8 mouse cellular contexts compared by ENCODE assay signal in genomic region chr5:122372878-122373277, GRCm38 (mm10). TPM values are rescaled to one million over a fixed set of nuclear protein-coding genes. Genes with fewer than 3 reads are reported as not detected.
DNase-seq lines count a peak whose midpoint lies in the region; ATAC-seq and TF ChIP-seq lines count a peak whose summit lies in the region.

No protein-coding gene starts in this region.

- H3K4me2 ChIP-seq in liver, embryonic 11.5 days, result peak overlapping the region; percentile 72

- no peak for TF ChIP-seq POLR2A in thymus, adult 2 months (IDR thresholded peaks at IDR 0.05; ENCODE audit: control insufficient read depth, extremely low read depth, insufficient read depth, low read length, poor library complexity)

- 4% methylated on average over 5 of the region's 5 CpGs for WGBS in thymus, adult 2 months
- 4% methylated on average over 5 of the region's 5 CpGs for WGBS in liver, embryonic 11.5 days

- H3K27ac ChIP-seq in thymus, adult 2 months (ENCODE audit: control insufficient read depth, insufficient read depth, low read length), result peak overlapping the region; percentile 63
- peak overlapping the region; percentile 85 for H3K27ac ChIP-seq in liver, embryonic 11.5 days (ENCODE audit: low read depth, low read length)

- peak overlapping the region; percentile 66 for H3K4me3 ChIP-seq in erythroblast, embryonic 14.5 days (replicated peaks)
- H3K4me3 ChIP-seq in thymus, adult 2 months (ENCODE audit: control insufficient read depth, insufficient read depth, low read length), result peak overlapping the region; percentile 66
- H3K4me3 ChIP-seq in liver, embryonic 11.5 days (ENCODE audit: low read depth, low read length), result peak overlapping the region; percentile 89

- no peak for ATAC-seq in erythroblast, adult 5-6 weeks (replicated peaks; ENCODE audit: low FRiP score, poor library complexity, severe bottlenecking)
- no peak for ATAC-seq in liver, embryonic 11.5 days (replicated peaks; ENCODE audit: low FRiP score)

- no peak for TF ChIP-seq CTCF in thymus, adult 2 months (IDR thresholded peaks at IDR 0.05; ENCODE audit: borderline replicate concordance, control insufficient read depth, extremely low read depth, insufficient read depth, low read length, poor library complexity)

- peaks cover 30% of the 10 kb centered on the region for H3K4me1 ChIP-seq in erythroblast, embryonic 14.5 days (ENCODE audit: control insufficient read depth)
- peaks cover 2% of the 10 kb centered on the region; the same call in 1 of the 2 replicates for H3K4me1 ChIP-seq in thymus, adult 2 months (replicated peaks; ENCODE audit: control insufficient read depth, insufficient read depth, low read length)
- peaks cover 13% of the 10 kb centered on the region for H3K4me1 ChIP-seq in liver, embryonic 11.5 days (replicated peaks; ENCODE audit: control insufficient read depth, insufficient read depth, low read length)

- no peaks in the 10 kb centered on the region for H3K27me3 ChIP-seq in erythroblast, embryonic 14.5 days (ENCODE audit: control insufficient read depth)
- H3K27me3 ChIP-seq in thymus, adult 2 months (ENCODE audit: control insufficient read depth, insufficient read depth, low read length), result no peaks in the 10 kb centered on the region
- no peaks in the 10 kb centered on the region for H3K27me3 ChIP-seq in liver, embryonic 11.5 days (replicated peaks; ENCODE audit: control insufficient read depth, insufficient read depth, low read length)

- H3K9me3 ChIP-seq in erythroblast, embryonic 14.5 days (ENCODE audit: control insufficient read depth, low read length), result no peaks in the 10 kb centered on the region
- H3K9me3 ChIP-seq in liver, embryonic 11.5 days (ENCODE audit: control insufficient read depth, low read length), result no peaks in the 10 kb centered on the region

- H3K36me3 ChIP-seq in erythroblast, embryonic 14.5 days (ENCODE audit: control insufficient read depth), result peaks cover 60% of the 10 kb centered on the region
- H3K36me3 ChIP-seq in thymus, adult 2 months (ENCODE audit: control insufficient read depth, insufficient read depth, low read length), result peaks cover 11% of the 10 kb centered on the region
- H3K36me3 ChIP-seq in liver, embryonic 11.5 days (ENCODE audit: control insufficient read depth, insufficient read depth, low read length), result peaks cover 7% of the 10 kb centered on the region; the same call in 1 of the 2 replicates

- no peak for DNase-seq in thymus, adult 2 months
- no peak for DNase-seq in thymus, postnatal 10 days (ENCODE audit: low spot score in 2 of 2)
- DNase-seq in liver, embryonic 11.5 days (ENCODE audit: low spot score), result peak; percentile 26
- no peak for DNase-seq in adrenal gland, postnatal 36 days
- no peak for DNase-seq in frontal cortex, postnatal 25 days (ENCODE audit: low spot score in 2 of 2)
- DNase-seq in spleen, postnatal 14 days (ENCODE audit: low spot score in 2 of 2), result no peak

- peak overlapping the region; percentile 80 for H3K9ac ChIP-seq in liver, embryonic 11.5 days (ENCODE audit: low read depth, low read length)

RNA-seq across cellular contexts. Expression of gene Fam216a, which starts 0.7 kb away (rescaled TPM):
- 3.0 and 3.2 TPM in 2 replicates for polyA plus RNA-seq in erythroblast, embryonic 14.5 days (2012)
- 6.5 and 9.0 TPM in 2 replicates for total RNA-seq in erythroblast, adult 5-6 weeks (2015; ENCODE audit: low replicate concordance)
- 5.9 and 6.4 TPM in 2 replicates for total RNA-seq in erythroblast, adult 5-6 weeks (2017; ENCODE audit: low replicate concordance)
- polyA plus RNA-seq in thymus, adult 2 months (2012; rRNA removed), result 52.6 and 54.4 TPM in 2 replicates
- polyA plus RNA-seq in liver, embryonic 11.5 days (2014; fragmentation: Nextera tagmentation; extraction: Ambion mirVana), result 50.7 and 52.1 TPM in 2 replicates
- 10 to 100 TPM; 30.2 to 38.9 TPM for total RNA-seq in adrenal gland, postnatal 36 days (2021)

RNA-seq across cellular contexts. Expression of gene Gpn3, which starts 1.2 kb away (rescaled TPM):
- polyA plus RNA-seq in erythroblast, embryonic 14.5 days (2012), result 3.3 and 5.1 TPM in 2 replicates
- 21.1 and 35.9 TPM in 2 replicates for total RNA-seq in erythroblast, adult 5-6 weeks (2015; ENCODE audit: low replicate concordance)
- total RNA-seq in erythroblast, adult 5-6 weeks (2017; ENCODE audit: low replicate concordance), result 25.0 and 53.7 TPM in 2 replicates
- polyA plus RNA-seq in thymus, adult 2 months (2012; rRNA removed), result 103 TPM in 2 replicates
- 112 and 114 TPM in 2 replicates for polyA plus RNA-seq in liver, embryonic 11.5 days (2014; fragmentation: Nextera tagmentation; extraction: Ambion mirVana)
- total RNA-seq in adrenal gland, postnatal 36 days (2021), result 10 to 100 TPM; 34.8 to 36.0 TPM

RNA-seq across cellular contexts. Expression of gene Vps29, which starts 18.7 kb away (rescaled TPM):
- polyA plus RNA-seq in erythroblast, embryonic 14.5 days (2012), result 0.94 and 1.1 TPM in 2 replicates
- total RNA-seq in erythroblast, adult 5-6 weeks (2015; ENCODE audit: low replicate concordance), result 43.9 and 44.2 TPM in 2 replicates
- 19.8 and 23.4 TPM in 2 replicates for total RNA-seq in erythroblast, adult 5-6 weeks (2017; ENCODE audit: low replicate concordance)
- polyA plus RNA-seq in thymus, adult 2 months (2012; rRNA removed), result 38.7 and 54.5 TPM in 2 replicates
- polyA plus RNA-seq in liver, embryonic 11.5 days (2014; fragmentation: Nextera tagmentation; extraction: Ambion mirVana), result 204 and 211 TPM in 2 replicates
- total RNA-seq in adrenal gland, postnatal 36 days (2021), result 100 to 1,000 TPM; 141 to 165 TPM

RNA-seq across cellular contexts. Expression of gene Arpc3, which starts 18.8 kb away (rescaled TPM):
- 3.9 and 4.1 TPM in 2 replicates for polyA plus RNA-seq in erythroblast, embryonic 14.5 days (2012)
- total RNA-seq in erythroblast, adult 5-6 weeks (2015; ENCODE audit: low replicate concordance), result 98.4 and 108 TPM in 2 replicates
- 220 and 303 TPM in 2 replicates for total RNA-seq in erythroblast, adult 5-6 weeks (2017; ENCODE audit: low replicate concordance)
- 220 and 224 TPM in 2 replicates for polyA plus RNA-seq in thymus, adult 2 months (2012; rRNA removed)
- polyA plus RNA-seq in liver, embryonic 11.5 days (2014; fragmentation: Nextera tagmentation; extraction: Ambion mirVana), result 122 and 125 TPM in 2 replicates
- total RNA-seq in adrenal gland, postnatal 36 days (2021), result 100 to 1,000 TPM; 223 to 328 TPM

RNA-seq across cellular contexts. Expression of gene Rad9b, which starts 18.8 kb away (rescaled TPM):
- polyA plus RNA-seq in erythroblast, embryonic 14.5 days (2012), result 0.04 TPM in 1 of 2 replicates, not detected in the other
- total RNA-seq in erythroblast, adult 5-6 weeks (2015; ENCODE audit: low replicate concordance), result 1.5 TPM in 1 of 2 replicates, not detected in the other
- total RNA-seq in erythroblast, adult 5-6 weeks (2017; ENCODE audit: low replicate concordance), result 0.56 TPM in 1 of 2 replicates, not detected in the other
- 6.3 and 7.2 TPM in 2 replicates for polyA plus RNA-seq in thymus, adult 2 months (2012; rRNA removed)
- 7.0 and 7.9 TPM in 2 replicates for polyA plus RNA-seq in liver, embryonic 11.5 days (2014; fragmentation: Nextera tagmentation; extraction: Ambion mirVana)
- 1 to 10 TPM; 2.2 to 3.4 TPM for total RNA-seq in adrenal gland, postnatal 36 days (2021)

Comparison
In these comparisons a context has a peak if more than half of its experiments do, and no peak if none do; other contexts are left out.
1. RNA of gene Fam216a, which starts 0.7 kb away (polyA plus RNA-seq): 52.6 to 54.4 TPM in thymus, adult 2 months and 50.7 to 52.1 TPM in liver, embryonic 11.5 days; 3.0 to 3.2 TPM in erythroblast, embryonic 14.5 days; every median in the first group is over 10 times any median in the second.
2. RNA of gene Gpn3, which starts 1.2 kb away (polyA plus RNA-seq): 112 to 114 TPM in liver, embryonic 11.5 days and 103 TPM in thymus, adult 2 months; 3.3 to 5.1 TPM in erythroblast, embryonic 14.5 days; every median in the first group is over 10 times any median in the second.
3. RNA of gene Vps29, which starts 18.7 kb away (polyA plus RNA-seq): 204 to 211 TPM in liver, embryonic 11.5 days and 38.7 to 54.5 TPM in thymus, adult 2 months; 0.94 to 1.1 TPM in erythroblast, embryonic 14.5 days; every median in the first group is over 10 times any median in the second.
4. Peak in every context shown above with its lines, with median percentiles within 50 percentile points of each other: H3K4me3 ChIP-seq.